Mouse (Mus musculus) natural killer cell, adult 2 months (primary cell): Measurements from ENCODE around the gene Eif2s2.
"Not testable (repeated sequence)": the region's sequence is repeated elsewhere in the genome, so short reads cannot be mapped to it uniquely, and the experiment has no call there.

Experiments
- DNase-seq, 2 experiments: peaks; one replicate each; pipeline ENCODE4 v3.0.0; 2022; ENCODE audit warnings: low spot score in 2 of 2

Eif2s2 gene

DNA sequence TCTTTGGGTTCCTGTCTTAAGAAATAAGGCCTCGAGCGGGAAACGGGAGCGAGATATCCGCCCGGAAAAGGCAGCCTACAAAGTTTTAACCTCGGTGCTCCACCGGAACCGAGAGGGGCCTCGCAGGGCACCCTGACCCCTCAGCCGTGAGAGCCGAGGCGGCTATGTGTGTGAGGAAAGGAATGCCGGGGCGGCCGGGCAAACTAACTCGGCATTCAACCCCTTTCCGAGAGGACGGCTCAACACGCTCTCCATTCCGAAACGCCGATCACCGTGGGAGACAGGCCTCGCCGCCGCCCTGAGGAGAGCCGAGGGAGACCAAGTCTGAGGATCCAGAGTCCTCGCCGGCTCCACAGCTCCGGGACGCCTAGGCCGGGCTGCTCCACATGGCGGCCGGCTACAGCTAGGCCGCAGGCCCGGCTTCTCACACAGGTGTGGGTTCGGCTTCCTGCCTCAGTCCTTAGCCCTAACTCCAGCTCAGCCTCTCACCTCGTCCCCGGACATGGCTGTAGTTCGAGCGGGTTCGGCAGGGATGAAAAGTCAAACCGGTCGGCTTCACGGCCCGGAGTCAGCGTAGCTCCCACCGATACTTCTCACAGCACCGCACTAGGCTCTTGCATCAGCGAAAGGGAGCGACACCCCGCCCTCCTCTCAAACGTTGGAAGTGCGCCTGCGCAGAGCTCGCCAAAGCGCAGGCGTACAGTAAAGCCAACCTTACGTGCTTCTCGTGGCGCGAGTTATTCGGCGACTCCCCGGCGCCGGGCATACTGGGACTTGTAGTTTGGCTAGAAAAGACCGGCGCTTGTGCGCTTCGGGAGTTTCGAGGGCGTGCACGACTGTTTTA is at the start of gene Eif2s2:
Gene Eif2s2 (minus strand): TSS at position 735 of the 844 bp plus-strand sequence.
- peak; percentile 92 to 94 for DNase-seq

DNA sequence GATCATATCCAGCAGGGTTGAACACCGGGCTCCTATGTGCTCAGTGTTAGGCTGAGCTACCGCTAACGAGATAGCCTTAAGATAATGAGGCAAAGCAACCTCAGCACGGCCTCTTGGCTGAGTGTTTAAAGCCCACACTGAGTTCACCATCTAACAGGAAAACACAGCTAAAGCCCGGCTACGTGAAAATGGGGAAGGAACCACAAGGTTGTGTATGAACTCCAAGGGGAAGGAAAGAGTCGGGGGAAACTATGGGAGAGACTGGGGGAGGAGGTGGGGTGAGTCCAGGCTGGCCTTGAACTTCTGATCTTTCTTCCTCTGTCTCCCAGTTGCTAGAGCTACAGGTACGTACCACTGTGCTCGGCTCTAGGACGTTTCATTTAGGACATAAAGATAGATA is 49.2 kb upstream of the Eif2s2 start:
- DNase-seq: no peak

DNA sequence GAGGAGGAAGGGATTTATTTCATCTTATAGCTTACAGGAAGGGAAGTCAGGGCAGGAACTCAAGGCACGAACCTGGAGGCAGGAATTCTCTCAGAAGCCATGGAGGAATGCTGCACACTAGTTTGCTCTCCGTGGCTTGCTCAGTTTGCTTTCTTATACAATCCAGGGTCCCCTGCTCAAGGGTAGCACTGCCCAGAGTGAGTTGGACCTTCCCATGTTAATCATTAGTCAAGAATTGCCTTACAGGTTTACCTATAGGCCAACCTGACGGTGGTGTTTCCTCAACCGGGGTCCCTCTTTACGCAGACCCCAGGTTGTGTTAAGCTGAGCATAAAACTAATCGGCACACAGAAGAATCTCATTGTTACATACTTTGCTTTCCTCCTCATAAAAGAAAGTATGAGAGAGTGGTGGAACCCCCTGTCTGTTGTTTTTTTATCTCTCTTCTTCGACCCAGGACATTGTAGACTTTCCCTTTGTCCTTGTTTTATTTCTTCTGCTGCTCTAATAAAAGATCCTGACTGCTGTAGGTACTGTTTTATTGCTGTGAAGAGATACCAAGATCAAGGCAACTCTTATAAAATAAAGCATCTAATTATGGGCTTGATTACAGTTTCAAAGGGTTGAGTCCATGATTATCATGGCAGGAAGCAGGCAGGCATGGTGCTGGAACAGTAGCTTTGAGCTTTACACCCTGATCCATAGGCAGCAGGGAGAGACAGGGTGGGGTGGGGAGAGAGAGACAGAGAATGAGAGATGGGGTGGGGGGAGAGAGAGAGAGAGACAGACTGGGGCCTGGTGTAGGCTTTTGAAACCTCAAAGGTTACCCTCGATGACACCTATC is 45.0 kb upstream of the Eif2s2 start:
- DNase-seq: no peak

DNA sequence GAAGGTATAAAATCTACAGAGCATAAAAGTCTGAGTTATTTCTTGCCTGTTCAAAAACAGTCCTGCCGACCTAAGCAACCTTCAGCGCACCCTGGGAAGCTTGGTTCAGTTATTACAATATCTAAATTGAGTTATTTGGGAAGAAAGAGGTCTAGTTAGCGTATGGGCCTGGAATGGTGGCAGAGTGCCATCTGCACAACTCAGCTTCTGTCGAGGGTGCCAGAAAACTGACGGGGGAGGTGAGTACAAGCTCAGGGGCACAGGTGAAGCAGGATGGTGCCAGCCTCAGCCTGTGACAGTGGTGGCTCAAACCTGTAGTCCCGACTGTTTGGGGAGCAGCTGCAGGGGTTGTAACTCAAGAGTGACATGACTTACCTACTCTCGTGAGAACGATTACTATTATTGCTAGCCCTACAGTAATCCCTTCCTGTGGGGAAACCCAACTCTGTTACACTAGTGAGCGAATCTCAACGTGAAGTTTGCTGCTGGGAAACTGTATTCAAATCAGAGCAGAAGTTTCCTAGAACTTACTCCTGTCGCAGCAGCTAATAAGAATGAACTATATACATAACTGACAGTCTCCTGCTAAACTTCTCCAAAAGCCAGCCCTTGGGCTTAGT is 43.9 kb upstream of the Eif2s2 start:
- DNase-seq: no peak

DNA sequence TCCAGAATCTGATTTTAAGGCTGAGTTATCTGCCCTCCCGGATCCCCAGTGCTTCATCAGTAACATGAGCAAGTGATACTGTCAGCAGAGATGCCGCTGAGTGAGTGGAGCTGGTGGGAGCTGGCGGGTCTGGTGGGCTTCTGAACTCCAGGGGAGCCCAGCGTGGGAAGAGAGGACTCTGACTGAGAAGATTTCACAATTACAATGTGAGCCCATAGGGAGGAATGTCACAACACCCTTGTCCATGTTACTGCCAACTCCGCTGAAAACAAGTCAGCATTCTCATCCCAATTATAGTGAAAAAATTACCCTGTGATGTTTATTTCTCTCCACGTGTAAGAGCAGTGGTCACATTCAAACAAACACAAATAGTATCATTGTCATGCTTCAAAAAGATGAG is 43.4 kb upstream of the Eif2s2 start:
- no peak for DNase-seq

DNA sequence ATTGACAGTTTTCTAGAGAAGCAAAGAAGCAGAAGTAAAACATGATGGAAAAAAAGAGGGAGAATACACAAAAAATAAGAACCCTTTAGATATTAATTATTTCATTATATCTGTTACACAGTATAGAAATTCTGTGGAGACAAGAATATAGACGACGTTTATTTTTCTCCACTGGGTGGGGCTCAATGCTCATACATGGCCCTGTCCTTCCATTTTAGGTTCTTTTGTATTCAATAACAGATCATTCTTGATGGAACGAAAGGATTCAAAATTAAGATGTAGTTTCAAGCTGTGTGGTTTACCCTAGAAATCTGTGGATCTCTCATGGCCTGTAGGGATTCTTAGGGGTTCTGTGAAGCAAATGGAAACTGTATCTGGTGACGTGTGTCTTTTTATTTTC is 41.1 kb upstream of the Eif2s2 start:
- no peak for DNase-seq

DNA sequence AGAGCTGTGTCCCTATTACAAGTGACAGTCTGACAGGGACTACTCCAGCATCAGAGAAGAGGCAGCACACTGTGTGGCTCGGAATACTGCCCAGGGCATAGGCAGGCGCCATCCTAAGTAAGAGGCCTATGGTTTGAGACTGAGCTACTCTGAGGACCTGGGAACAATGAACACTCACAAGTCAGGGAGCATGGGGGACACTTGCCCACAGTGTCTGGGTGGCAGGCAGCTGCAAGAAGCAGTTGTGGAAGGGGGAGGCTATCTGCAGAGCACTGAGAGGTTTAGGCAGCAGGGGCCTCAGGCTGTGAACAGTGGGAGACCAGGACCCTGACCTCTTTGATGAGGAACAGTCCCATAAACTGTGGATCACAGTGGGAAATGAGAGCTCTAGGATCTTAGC is 35.6 kb upstream of the Eif2s2 start:
- no peak for DNase-seq

DNA sequence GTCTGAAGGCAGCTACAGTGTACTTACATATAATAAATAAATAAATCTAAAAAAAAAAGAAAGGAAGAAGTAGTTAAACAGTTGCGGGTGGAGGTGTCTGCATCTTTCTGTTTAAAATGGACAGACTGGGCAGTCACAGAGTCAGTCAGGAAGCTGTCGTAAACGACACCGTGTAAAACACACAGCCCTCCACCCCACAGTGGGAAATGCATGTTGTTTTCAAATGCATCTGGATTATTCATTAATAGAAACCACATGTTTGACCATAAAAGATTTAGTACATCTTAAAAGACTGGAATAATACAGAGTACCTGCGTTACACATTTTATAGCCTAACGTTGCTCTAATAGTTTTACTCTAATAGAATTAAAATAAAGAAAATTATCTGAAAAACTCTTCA is 34.1 kb upstream of the Eif2s2 start:
- DNase-seq: no peak

DNA sequence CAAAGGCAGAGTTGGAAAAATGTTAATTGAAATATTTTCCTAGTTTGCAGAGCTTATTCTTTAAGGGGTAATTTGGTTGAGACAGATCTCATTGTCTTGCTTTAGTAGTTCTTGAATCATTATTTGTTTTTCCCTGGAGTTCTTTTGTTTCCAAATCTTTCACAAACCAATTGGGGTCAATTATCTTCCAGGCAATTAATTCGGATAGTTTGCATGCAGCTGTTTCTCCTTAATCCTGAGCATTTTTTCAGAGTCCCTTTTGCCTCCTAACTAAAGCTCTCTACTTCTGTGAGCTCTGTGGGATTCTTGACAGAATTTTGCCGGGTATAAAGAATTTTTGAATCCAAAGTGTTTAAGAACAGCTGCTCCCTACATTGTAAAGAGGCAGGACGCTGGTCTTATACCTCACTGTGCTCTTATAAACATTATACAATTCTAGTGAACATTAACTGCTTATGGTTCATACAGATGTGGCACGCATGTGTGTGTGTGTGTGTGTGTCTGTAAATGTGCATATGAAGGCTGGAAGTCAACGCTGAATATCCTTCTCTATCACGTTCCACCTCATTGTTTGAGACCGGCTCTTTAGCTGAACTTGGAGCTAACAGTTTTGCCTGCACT is 32.8 kb upstream of the Eif2s2 start:
- no peak for DNase-seq

DNA sequence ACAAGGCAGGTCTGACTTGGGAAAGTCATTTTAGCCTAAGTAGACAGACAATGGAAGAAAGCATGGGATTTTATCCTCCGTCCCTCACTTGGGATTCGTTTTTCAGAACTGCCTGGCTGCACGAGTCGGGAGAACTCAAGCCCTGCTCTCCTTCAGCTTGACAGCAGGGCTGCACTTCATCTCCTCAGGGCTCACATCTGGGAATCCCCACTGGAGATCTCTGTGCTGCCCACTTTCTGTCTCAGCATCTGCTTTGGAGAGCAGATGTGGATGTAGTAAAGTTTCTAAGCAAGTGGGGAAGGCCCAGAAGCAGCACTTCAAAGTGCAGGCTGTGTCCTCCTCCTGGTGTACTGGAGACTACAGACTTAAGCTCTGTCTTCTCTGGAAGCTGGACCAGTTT is 29.4 kb upstream of the Eif2s2 start:
- not testable (repeated sequence) for DNase-seq

DNA sequence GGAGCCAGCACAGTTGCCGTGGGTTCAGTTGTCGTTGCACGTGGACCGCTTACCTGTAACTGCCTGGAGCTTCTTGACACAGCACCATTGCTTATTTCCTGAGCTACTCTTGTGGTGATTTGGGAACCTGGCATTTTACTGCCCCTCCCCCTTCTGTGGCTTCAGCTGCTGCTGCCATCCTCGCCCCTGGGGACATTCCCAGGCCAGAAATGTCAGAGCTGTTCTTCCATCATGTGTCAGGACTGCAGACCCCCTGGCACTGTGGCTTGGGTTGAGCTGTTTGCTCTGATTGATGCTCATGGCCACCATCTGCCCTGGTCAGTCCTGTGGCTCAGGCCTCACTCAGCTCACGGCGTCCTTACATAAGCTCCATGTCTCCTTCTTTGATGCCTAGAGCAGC is 28.2 kb upstream of the Eif2s2 start:
- DNase-seq: no peak

DNA sequence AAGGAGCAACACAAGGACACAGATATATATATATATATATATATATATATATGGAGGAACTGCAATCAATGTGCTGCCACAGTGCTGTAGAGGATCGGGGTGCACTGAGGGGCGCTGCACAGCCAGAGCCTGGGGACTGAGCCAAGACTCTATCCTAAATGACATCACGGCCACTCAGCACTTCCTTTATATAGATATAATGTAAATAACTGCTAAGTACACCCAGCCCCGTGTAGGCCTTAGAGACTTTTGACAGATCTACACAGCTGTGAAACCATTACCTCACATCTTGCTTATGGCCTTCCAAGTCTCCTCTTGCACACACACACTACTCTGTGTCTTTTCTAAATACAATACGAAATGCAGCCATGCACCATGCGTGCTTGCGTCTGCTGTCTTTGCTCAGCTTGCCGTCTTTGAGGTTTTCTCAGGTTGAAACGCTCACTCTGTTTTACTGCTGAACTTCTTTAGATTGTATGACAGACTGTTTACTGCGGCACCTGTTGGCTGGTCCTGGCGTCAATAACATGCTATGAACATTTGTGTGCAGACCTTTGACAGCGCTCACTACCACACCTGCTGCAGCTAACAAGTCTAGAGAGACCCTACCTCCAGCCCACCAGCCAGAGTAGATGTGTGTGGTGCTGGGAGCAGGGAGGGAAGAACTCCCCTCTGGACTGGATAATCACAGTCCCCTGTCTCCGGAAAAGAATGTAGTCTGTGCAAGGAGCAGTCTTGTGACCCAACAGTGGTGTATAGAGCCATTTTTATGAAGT is 25.3 kb upstream of the Eif2s2 start:
- DNase-seq: no peak

DNA sequence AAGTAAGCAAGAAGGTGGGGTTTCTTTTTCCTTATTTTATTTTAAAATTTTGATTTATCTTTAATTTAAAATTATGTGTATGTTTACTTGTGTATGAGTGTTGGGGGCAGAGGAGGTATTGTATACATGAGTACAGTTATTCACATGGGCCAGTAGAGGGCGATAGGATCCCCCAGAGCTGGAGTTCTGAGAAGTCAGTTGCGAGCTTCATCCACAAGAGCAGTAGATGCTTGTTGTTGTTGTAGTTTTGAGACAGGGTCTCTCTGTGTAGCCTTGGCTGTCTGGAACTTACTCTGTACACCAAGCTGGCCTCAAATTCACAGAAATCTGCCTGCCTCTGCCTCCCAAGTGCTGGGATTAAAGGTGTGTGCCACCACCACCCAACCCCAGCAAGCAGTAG is 23.8 kb upstream of the Eif2s2 start:
- peak in 1 of 2 experiments; percentile 15 for DNase-seq

DNA sequence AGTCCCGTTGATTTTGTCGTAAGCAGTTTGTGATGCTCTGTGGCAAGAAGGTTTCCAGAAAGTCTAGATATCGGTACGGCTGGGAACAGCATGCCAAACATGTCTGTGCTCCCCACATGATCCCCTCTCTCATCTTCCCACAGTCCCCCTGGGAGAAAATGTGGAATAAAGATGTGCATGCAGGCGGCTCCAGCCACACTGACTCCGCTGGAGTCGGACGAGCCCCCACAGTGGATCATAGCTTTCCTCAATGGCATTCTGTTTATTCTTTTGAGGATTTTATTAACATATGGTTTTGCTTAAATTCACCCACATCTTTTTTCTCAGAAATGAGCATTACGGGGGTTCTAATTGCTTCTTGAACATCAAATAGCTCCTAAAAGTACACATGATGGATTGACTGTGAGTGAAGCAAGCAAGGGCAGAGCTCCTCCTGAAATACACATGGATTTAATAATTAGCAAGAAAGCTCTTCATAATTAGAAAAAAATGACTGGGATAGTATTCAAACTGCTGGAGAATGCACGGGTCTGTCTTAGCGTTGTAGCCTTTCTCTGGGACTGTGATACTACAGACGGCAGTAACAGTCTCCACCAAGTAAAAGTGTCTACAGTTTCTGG is 23.3 kb upstream of the Eif2s2 start:
- DNase-seq: no peak

DNA sequence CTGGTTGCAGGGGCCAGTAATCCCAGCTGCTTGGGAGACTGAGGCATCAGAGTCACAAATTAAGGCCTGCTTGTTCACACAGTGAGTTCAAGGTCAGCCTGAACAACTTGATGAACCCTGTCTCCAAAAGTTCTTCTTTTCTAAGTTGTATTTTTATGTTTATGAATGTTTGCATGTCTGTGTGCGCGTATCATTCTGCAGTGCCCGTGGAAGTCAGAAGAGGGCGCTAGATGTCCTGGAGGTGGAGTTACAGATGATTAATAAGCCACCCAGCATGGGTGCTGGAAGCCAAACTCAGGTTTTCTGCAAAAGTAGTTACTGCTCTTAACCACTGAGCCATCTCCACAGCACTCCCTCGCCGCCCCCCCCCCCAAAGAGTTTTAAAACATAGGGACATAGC is 17.1 kb upstream of the Eif2s2 start:
- DNase-seq: peak in 1 of 2 experiments; percentile 8

DNA sequence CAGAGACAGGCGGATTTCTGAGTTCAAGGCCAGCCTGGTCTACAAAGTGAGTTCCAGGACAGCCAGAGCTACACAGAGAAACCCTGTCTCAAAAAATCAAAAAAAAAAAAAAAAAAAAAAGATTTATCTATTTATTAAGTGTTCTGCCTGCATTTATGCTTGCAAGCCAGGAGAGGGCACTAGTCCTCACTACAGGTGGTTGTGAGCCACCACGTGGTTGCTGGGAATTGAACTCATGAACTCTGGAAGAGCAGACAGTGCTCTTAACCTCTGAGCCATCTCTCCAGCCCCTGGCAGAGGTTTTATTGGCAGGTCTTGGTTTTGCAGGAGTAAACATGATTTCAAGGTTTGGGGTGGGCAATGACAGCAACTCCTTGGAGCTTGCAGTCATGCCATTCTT is 15.5 kb upstream of the Eif2s2 start:
- DNase-seq: not testable (repeated sequence)

DNA sequence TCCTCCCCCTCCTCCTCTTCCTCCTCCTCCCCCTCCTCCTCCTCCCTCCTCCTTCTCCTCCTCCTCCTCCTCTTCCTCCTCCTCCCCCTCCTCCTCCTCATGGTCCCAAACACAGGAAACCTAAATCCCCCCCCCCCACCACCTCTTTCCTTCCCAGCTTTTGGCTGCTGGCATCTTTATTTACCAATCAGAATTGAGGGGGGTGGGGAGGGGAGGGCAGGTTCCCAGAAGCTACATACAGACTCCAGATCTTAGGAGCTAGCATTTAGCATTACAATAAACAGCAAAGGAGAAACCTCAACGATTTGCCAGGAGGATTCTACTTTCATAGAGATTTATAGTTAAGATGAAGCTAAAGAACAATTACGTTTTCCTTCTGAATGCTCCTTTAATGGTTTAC is 13.1 kb upstream of the Eif2s2 start:
- no peak for DNase-seq

DNA sequence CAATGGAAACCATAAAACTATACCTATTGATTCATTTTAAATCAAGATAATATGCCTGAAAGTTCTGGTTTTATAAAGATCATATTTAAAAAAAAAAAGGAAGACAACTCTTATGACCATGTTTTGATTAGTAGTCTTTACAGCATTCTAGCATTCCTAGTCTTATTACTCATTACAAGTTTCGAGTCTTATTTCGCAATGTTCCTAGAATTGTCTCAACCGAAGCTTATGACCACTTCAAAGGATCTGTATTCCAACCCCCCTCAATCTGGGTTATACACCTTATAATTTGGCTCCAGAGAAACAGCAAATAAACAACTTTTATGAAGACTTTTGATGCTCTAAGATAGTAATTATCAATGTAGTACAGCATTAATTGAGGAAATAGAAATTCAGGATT is 9.4 kb upstream of the Eif2s2 start:
- no peak for DNase-seq

DNA sequence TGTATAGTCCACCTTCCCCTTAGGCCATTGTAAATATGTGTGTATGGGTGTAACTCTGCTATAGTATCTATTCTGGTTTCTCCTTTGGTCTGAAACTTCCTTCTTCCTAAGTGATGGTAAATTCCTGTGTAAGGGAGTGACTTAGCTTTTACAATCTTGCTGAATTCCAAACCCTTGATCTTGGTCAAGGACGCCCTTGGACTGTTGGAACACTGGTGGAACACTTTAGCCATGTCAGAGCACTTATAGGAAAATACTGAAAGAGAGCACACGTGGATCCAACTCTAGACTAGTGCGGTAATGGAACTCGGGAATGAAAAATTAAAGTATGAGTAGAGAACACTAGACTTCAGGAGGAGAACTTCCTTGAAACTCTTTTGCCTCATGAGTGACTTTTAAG is 6.7 kb upstream of the Eif2s2 start:
- not testable (repeated sequence) for DNase-seq

DNA sequence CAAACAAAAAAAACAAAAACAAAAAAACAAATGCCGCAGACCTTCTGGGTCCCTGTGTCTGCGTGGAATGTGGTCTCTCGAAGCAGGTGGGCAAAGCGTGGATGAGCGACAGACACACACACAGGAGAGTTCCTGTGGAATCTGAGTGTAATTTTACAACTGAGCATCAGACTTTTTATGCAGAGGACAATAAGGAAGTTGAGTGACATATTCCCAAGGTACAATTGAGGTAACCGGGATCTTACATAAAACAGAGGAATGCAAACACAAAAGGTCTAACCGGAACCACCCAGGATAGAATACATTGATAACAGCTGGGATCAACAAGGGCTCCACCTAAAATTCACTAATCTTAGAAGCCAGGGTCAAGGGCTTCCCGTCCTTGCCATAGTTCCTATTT is 6.3 kb upstream of the Eif2s2 start:
- DNase-seq: not testable (repeated sequence)

DNA sequence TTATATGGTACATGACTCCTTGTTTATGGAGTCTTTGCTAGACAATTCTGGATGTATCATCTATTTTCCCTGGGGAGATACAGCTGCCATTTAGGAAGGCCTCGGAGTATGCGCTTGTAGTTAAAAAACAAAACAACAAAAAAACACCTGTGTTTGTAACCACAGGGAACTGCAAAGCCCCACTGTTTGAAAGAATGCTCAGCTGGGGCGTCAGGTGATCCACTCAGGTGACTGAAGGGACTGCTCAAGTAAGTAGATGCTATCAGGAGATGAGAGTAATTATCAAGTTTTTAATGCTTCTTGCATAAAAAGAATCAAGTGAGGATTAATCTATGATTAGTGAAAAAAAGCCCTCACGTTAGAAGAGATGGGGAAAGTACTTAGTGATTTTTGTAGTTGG is 813 bp upstream of the Eif2s2 start:
- no peak for DNase-seq
